Mouse (Mus musculus) natural killer cell, adult 2 months (primary cell): ENCODE results near the gene Ube2h.

ENCODE experiments used
- DNase-seq, 2 experiments: peaks; one replicate each; pipeline ENCODE4 v3.0.0; 2022; ENCODE audit warnings: low spot score in 2 of 2

Gene Ube2h

GRCm38 (mm10) chr6:30299683-30300082 is 4.7 kb downstream of the Ube2h start:
- no peak for DNase-seq

GRCm38 (mm10) chr6:30299116-30299515 is 5.2 kb downstream of the Ube2h start:
- peak in 1 of 2 experiments; percentile 34 for DNase-seq

- DNase-seq, result no peak
Measured at GRCm38 (mm10) chr6:30292579-30292978, 11.8 kb downstream of the Ube2h start.

GRCm38 (mm10) chr6:30287958-30288357 is 16.4 kb downstream of the Ube2h start:
- DNase-seq, result peak in 1 of 2 experiments; percentile 14

GRCm38 (mm10) chr6:30286642-30287041 is 17.7 kb downstream of the Ube2h start:
- DNase-seq, result no peak

GRCm38 (mm10) chr6:30284177-30284576 is 20.2 kb downstream of the Ube2h start:
- DNase-seq, result no peak

- DNase-seq, result no peak
Measured at GRCm38 (mm10) chr6:30282361-30282760, 22.0 kb downstream of the Ube2h start.

GRCm38 (mm10) chr6:30278374-30278773 is 26.0 kb downstream of the Ube2h start:
- DNase-seq, result no peak

GRCm38 (mm10) chr6:30276882-30277281 is 27.5 kb downstream of the Ube2h start:
- no peak for DNase-seq

GRCm38 (mm10) chr6:30276375-30276774 is 28.0 kb downstream of the Ube2h start:
- no peak for DNase-seq

- DNase-seq, result no peak
Measured at GRCm38 (mm10) chr6:30275159-30275847, 29.0 kb downstream of the Ube2h start.

GRCm38 (mm10) chr6:30272911-30273310 is 31.4 kb downstream of the Ube2h start:
- no peak for DNase-seq

- no peak for DNase-seq
Measured at GRCm38 (mm10) chr6:30272338-30272905, 31.9 kb downstream of the Ube2h start.

- no peak for DNase-seq
Measured at GRCm38 (mm10) chr6:30269846-30270245, 34.5 kb downstream of the Ube2h start.

GRCm38 (mm10) chr6:30267486-30267885 is 36.9 kb downstream of the Ube2h start:
- no peak for DNase-seq

GRCm38 (mm10) chr6:30265402-30265801 is 38.9 kb downstream of the Ube2h start:
- DNase-seq, result no peak

GRCm38 (mm10) chr6:30263053-30263452 is 41.3 kb downstream of the Ube2h start:
- DNase-seq, result no peak

- DNase-seq, result no peak
Measured at GRCm38 (mm10) chr6:30259271-30259670, 45.1 kb downstream of the Ube2h start.

- DNase-seq, result no peak
Measured at GRCm38 (mm10) chr6:30257962-30258361, 46.4 kb downstream of the Ube2h start.

GRCm38 (mm10) chr6:30255846-30256245 is 48.5 kb downstream of the Ube2h start:
- DNase-seq, result no peak

GRCm38 (mm10) chr6:30252271-30253010 is 51.9 kb downstream of the Ube2h start:
- no peak for DNase-seq

GRCm38 (mm10) chr6:30248708-30249107 is 55.6 kb downstream of the Ube2h start:
- DNase-seq, result no peak

GRCm38 (mm10) chr6:30245940-30246339 is 58.4 kb downstream of the Ube2h start:
- no peak for DNase-seq
